Mouse (Mus musculus): ENCODE data around the gene Tusc2.
"Not testable (repeated sequence)": the region's sequence is repeated elsewhere in the genome, so short reads cannot be mapped to it uniquely, and the experiment has no call there.

Gene Tusc2

GRCm38 (mm10) chr9:107569270-107569669 is 6.2 kb downstream of the Tusc2 start:
- DNase-seq = no peak

GRCm38 (mm10) chr9:107570016-107570415 is 7.0 kb downstream of the Tusc2 start:
- no peak for DNase-seq

- DNase-seq = peak in 1 of 2 experiments; percentile 44
Observed at GRCm38 (mm10) chr9:107570845-107571244, 7.8 kb downstream of the Tusc2 start.

- DNase-seq = peak; percentile 52 to 74
Observed at GRCm38 (mm10) chr9:107571534-107572326, 8.7 kb downstream of the Tusc2 start.

- DNase-seq = no peak
Observed at GRCm38 (mm10) chr9:107572327-107572662, 9.2 kb downstream of the Tusc2 start.

GRCm38 (mm10) chr9:107573774-107574173 is 10.7 kb downstream of the Tusc2 start:
- DNase-seq = not testable (repeated sequence)

GRCm38 (mm10) chr9:107575579-107576356 is 12.7 kb downstream of the Tusc2 start:
- peak in 1 of 2 experiments; percentile 59 for DNase-seq

- peak; percentile 81 to 90 for DNase-seq
Observed at GRCm38 (mm10) chr9:107576357-107577107, 13.5 kb downstream of the Tusc2 start, which contains the start of gene Hyal1. TSS of gene Hyal1 (plus strand) at chr9:107576927.

- no peak for DNase-seq
Observed at GRCm38 (mm10) chr9:107577871-107578270, 14.8 kb downstream of the Tusc2 start.

GRCm38 (mm10) chr9:107578587-107578986 is 15.5 kb downstream of the Tusc2 start, which contains the start of gene Naa80:
TSS of gene Naa80 (plus strand) at chr9:107578887.
- DNase-seq = no peak

- no peak for DNase-seq
Observed at GRCm38 (mm10) chr9:107579023-107579900, 16.2 kb downstream of the Tusc2 start.

GRCm38 (mm10) chr9:107580501-107581317 is 17.7 kb downstream of the Tusc2 start, which contains the start of gene Hyal3:
TSS of gene Hyal3 (plus strand) at chr9:107580818.
- peak; percentile 95 to 97 for DNase-seq

GRCm38 (mm10) chr9:107581584-107581983 is 18.5 kb downstream of the Tusc2 start:
- no peak for DNase-seq

GRCm38 (mm10) chr9:107582509-107583062 is 19.5 kb downstream of the Tusc2 start:
- no peak for DNase-seq

- no peak for DNase-seq
Observed at GRCm38 (mm10) chr9:107583174-107583573, 20.1 kb downstream of the Tusc2 start.

- DNase-seq = no peak
Observed at GRCm38 (mm10) chr9:107586504-107586903, 23.4 kb downstream of the Tusc2 start.

GRCm38 (mm10) chr9:107586974-107587832 is 24.1 kb downstream of the Tusc2 start, which contains the start of gene Ifrd2:
TSS of gene Ifrd2 (plus strand) at chr9:107587642.
- DNase-seq = peak; percentile 99

GRCm38 (mm10) chr9:107587833-107588639 is 25.0 kb downstream of the Tusc2 start:
- peak; percentile 62 to 65 for DNase-seq
